Mouse (Mus musculus): ENCODE measurements around the gene Tpst1.

Tpst1 gene

DNA sequence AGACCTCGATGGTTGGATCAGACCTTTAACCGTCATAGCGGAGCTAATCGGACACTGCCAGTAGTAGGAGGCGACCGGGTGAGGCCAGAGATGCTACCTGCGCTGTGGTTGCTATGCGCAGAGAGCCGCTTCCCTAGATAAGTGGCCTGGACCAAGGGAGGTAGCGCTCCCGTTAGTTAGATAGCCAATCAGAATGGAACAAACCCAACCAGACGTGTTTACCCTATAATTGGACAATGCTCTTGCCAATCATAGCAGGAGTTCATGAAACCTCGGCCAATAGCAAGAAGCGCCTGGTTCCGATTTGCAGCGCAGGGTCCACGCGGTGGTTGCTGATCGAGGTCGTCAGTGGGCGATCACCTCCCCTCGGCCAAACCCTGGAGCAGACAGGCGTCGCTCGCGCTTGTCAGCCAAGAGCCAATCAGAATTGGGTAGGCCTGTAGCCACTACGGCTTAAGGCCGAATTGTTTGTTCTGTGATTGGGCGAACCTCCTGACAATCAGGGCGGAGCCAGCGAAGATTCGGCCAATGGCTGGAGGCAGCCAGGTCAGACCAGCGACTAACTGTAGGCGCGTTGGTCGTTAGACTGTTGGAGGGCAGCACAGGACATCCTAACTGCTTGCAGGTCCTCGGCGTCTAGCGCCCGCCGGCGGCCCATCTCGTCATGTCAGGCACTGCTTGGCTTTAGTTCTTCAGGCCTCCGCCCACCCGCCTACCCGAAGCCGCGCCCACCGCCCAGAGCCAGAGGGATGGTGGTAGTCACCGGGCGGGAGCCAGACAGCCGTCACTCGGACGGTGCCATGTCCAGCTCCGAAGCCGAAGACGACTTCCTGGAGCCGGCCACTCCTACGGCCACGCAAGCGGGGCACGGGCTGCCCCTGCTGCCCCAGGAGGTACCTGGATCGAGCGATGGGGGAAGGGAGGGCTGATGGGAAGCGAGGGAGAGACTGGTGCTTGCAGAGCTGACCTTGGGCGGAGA lies 71.5 kb downstream of the Tpst1 start, which contains the start of gene Kctd7:
Gene Kctd7 (plus strand): TSS at position 528 of the 979 bp plus-strand sequence.
- peak; percentile 97 to 98 for DNase-seq

DNA sequence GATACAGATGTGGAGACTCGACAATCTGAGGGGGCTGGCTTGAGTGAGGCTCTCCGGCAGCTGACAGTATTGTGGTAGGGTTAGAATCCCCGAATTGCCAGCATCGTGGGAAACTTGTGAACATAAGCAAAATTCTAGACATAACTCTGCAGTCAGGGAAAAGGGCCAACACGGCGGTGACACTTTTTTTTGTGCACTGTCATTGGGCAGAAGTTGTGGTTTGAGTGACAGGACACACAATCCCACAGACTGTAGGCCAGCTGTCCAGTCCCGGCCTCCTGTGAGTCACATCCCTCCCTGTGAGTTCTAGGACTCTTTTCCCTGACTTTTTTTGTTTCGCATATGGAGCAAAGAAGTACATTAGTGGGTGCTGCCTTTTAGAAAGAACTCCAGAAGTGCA lies 72.8 kb downstream of the Tpst1 start:
- DNase-seq: peak in 1 of 2 experiments; percentile 52

DNA sequence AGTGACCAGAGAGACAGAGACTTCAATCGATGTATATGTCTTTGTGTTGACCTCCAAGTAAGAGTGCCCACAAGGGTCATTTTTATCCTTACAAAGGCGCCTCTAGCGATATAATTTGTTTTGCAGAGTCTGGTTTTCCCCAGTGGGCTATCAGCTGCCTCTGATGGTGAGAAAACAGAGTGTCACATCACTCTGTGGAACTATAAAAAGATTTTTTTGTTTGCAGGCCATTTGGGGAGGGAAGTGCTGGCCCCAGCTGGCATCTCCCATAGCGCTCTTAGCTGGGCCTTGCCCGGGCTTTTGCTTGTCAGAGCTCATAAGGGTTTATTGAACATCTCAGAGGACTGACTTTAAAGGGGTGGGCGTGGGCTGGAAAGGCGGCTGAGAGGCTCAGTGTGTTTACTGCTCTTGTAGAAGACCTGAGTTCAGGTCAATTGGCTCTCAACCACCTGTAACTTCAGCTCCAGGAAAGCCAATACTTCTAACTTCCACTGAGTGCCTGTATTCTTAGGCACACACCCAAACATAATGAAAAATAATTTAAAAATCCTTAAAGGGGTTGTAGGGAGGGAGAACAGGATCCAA lies 76.7 kb downstream of the Tpst1 start:
- DNase-seq: peak in 1 of 2 experiments; percentile 47

DNA sequence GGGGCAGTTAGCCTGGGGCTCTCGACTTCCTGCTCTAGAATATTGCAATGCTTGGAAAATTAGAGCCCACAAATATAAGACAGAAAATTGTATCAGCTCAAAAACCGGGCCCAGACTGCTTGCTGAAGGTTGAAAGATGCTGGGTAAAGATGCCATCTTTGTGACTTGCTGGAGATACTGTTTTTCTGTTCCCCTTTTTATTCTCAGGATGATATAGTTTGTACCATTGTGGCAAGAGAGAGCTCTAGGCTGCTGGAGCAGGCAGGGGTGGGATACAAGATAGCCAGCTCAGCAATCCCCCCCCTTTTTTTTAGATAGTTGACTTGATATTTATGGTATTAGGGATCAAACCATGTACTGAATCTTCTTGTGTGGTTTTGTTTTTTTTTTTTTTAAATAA lies 81.2 kb downstream of the Tpst1 start:
- no peak for DNase-seq

DNA sequence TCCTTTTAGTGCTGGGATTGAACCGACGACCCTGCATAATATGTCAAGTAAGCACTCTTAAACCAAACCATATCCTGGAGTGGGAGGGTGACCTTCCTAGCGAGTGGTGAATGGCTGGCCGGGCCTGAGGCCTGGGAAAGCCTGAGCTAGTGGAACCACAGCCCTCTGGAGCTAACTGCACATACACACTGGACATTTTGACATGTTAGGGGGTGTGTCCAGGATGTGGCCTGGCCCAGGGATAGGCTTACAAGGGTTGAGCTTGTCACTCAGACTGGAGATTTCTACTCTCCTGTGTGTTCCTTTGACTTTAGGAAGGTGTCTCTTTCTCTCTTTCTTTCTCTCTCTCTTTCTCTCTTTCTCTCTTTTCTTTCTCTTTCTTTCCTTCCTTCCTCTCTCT lies 85.4 kb downstream of the Tpst1 start:
- DNase-seq: no peak

DNA sequence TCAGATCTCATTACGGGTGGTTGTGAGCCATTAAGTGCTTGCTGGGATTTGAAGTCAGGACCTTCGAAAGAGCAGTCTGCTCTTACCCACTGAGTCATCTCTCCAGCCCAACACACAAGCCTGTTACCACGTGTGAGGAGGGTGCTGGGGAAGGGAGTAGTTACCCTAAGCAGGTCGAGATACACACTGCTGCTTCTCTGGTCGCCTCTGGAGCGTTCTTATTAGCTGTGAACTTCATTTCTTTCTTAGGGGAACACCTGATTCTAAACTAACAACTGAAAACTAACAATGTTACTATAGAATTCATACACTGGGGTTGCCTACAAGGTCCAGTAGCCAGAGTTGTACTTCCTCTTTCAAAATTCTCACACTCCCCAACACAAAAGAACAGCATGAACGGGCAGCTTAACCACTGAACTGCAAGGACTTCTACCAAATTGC lies 86.7 kb downstream of the Tpst1 start:
- DNase-seq: no peak

DNA sequence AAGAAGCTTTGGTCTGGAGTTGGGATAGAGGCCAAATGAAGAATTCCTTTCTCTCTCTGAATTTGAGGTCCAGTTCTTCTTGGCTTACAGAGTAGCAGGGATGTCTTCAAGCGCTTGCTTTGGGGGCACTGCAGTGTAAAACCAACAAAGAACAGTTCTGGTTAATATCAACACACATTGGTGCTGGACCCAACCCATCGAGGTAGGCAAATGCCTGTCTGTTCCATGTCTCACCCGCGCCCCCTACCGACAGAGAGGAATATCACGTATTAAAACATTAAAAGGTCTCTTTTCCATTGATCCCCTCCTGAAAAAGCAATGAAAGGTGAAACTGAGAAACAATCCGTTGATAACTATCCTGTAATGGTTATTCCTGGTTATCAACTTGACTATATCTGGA lies 90.5 kb downstream of the Tpst1 start:
- peak; percentile 55 to 80 for DNase-seq

DNA sequence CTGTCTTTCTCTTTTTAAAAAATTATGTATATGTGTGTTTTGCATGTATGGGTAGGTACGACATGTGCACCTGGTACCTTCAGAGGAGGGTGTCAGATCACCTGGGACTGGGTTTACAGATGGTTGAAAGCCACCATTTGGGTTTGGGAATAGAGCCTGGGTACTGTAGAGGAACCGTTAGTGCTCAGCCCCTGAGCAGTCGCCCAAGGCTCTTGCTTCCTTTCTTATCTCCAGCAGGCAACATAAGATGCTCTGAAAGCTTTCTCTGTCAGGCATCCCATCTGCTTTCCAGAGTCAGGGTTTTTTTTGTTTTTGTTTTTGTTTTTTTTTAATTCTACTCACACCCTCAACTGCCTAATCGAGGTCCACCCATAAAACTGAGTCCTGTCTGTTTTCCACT lies 92.1 kb downstream of the Tpst1 start:
- DNase-seq: no peak

DNA sequence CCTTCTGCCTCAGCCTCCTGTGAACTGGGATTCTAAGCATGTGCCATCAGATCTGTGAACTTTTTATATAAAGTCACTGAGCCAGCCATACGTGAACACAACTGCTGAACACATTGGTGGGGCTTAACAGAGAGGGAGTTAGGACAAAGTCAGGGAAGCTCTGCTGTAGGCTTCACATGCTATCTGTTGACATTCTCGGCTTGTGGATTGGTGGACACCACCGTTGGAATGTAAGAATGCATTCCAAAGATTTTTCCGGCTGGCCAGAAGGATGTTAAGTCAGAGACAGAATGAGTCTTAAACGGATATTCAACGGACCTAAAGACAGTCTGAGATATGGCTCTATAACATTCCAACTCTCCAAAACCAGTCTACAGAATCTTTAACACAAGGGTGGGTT lies 96.0 kb downstream of the Tpst1 start:
- DNase-seq: no peak

DNA sequence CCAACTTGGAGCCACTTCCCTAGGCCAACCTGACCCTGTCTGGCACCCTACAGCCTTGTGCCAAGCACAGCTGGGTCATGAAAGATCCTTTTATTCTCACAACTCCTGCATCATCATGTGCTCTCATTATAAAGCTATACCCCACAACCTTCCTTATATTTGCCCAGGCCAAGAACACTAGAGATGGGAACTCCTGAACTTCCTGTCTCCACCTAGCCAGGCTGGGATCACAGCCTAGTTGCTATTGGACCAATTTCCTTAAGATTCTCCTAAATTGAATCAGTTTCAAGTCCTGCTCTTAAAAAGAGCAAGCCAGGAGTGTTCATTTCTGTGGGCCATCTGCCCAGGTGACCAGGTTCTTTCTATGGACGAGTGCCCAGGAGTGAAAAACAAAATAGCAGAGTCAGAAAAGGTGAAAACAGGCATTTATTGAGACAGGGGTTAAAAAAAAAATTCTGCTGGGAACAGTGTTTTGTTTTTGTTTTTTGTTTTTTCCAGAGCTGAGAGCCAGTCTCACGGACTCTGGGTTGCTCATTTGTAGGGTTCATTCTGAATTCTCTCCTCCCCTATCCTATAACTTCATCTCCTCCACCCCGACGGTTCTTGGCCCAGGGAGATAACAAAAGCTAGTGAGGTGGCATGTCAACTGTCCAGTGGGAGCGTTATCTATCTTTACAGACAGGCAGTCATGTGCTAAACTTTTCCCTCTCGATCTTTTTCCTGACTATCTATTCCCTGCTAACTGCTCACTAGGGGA lies 97.7 kb downstream of the Tpst1 start:
- DNase-seq: no peak

DNA sequence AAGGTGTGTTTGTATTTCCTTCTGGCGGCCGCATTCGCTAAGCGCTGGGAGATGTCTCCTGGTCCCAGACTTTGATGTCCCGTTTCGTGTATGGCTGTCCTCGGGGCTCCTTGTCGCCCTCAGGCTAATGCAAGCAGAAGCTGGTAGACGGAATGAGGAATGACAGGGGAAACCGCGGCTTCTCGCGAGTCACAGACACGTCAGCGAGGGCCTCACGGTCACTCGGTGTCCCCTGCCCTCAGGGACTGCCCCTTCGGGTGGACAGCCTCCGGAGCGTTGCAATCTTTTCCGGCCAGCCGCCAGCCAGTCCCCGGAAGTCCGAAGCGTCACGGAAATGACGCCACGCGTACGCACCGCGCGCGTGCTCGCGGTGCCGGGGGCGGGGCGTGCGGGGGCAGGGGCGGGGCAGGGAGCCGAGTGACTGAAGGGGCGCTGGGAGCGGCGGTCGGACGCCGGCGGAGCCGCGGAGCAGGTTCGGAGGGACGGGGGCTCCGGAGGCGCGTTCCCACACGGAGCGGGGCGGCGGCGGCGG lies 98.4 kb downstream of the Tpst1 start, which contains the start of gene Rabgef1:
Gene Rabgef1 (plus strand): TSS at position 376 of the 532 bp plus-strand sequence.
- DNase-seq: peak; percentile 97

DNA sequence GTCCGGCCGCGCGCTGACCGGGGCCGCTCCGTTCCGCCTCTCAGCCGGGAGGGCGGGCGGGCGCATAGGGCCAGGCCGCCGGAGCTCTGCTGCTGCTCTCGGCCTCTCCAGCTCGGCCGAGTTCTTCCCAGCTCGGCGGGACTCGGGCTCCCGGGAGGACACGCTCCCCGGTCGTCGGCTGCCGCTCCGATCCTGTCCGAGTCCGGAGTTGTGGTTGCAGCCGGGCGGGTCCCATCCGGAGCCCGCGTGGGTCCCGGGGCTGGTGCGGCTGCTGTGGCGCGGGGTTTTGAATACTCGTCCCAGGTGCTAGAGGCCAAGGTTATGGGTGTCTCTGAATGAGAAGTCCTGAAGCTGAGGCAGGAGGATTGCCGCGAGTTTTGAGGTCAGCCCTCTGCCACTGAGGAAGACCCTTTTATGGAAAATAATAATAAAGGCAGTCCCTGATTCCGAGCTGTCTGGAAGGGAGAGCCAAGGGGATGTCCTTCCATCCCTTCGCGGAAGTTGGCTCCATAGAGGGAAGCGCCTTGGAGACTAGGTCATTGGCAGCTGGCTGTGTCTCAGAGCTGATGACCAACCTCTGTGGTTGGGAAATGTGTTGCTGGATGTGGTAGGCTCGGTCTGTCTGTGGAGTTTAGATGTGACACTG lies 99.0 kb downstream of the Tpst1 start:
- peak; percentile 63 to 71 for DNase-seq

DNA sequence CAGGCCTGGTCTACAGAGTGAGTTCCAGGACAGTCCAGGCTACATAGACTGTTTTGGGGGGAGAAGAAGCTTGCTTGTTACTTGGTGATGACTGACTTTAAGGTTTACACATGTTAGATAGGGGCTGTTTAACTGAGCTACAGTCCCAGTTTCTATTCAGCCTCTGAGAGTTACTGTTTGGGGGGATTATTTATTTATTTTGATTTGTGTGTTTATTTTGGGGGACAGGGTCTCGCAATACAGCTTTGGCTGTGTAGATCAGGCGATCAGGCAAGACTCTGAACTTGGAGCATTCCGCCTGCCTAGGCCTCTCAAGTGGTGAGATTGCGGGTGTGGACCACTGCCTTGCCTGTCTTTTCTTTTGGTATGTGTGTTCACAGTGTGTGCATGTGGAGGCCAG lies 99.9 kb downstream of the Tpst1 start:
- DNase-seq: no peak

DNA sequence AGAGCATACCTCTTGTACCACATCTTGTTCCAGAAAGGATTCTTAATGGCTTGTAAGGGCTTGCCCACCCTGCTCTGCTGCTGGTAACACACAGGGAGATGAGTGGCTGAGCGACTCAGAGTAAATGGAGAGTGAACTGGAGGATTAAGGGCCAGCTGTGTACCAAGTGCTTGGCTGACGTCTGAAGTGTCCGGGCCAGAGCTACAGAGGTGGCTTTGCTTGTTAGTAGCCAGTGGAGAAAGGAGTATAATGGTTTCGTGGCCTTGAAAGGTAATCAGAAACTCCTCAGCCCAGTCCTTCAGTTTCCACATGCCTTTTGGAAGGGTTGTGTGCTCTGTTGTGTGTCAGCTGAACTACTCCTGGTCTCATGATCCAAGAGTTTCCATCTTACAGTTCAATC lies 104.7 kb downstream of the Tpst1 start:
- peak; percentile 44 to 77 for DNase-seq

DNA sequence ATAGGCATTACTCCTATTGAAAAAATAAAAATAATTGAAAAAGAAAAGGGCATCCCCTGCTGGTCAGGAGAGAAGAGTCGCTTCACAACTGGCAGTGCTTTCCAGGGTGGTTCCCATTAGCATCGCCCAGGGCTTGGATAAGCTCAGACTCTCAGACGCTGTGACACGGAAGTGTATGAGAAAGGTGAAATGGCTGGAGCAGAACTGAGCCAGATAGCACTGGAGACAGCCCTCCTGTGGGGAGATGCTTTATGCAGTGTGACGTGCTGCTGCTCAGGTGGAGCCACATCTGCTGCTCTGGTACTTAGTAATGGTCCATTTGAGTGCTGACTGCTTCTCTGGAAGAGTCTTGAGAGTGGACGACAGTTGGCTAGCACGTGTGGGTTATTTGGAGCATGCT lies 107.2 kb downstream of the Tpst1 start:
- no peak for DNase-seq

DNA sequence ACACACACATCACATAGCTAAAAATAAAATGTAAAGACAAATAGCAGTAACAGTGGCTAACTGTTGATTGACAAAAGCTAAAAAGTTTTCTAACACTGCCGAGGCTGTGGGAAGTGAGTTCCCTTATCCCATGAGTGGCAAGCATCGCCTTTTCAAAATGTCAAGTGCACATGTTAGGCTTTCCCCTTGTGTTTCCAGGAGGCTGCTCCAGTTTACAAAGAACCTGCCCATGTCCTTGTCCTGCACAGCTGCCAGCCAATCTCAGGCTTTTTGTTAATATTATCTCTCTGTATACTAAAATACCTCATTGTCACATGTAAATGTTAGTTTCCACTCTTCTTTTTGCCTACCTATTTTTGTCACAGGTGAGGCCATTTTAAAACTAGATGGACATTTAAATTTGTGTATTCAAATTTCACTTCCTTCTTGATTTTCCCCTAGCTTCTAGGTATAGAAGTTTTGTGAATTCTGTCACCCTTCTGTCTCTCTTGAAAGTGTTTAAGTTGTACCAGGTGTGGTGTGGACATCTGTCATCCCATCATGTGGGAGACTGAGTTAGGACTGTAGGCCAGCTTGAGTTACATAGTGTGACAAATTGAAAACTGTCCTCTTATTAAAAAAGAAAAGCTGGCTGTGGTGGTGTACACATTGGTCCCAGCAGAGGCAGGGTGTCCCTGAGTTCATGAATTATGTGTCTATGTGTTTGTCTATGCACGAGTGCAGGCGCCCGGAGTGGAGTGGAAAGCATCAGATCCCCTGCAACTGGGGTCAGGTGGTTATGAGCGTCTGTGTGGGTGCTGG lies 108.8 kb downstream of the Tpst1 start:
- no peak for DNase-seq

DNA sequence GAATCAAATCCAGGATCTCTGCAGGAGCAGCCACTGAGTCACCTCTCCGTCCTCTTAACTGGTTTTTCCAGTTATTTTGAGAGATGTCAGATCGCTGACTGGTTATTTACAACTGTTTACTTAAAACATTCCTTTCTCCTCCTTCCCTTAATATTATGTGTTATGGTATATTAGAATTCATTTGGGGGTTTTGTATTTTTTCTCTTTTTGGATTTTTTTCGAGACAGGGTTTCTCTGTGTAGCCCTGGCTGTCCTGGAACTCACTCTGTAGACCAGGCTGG lies 109.4 kb downstream of the Tpst1 start:
- no peak for DNase-seq

DNA sequence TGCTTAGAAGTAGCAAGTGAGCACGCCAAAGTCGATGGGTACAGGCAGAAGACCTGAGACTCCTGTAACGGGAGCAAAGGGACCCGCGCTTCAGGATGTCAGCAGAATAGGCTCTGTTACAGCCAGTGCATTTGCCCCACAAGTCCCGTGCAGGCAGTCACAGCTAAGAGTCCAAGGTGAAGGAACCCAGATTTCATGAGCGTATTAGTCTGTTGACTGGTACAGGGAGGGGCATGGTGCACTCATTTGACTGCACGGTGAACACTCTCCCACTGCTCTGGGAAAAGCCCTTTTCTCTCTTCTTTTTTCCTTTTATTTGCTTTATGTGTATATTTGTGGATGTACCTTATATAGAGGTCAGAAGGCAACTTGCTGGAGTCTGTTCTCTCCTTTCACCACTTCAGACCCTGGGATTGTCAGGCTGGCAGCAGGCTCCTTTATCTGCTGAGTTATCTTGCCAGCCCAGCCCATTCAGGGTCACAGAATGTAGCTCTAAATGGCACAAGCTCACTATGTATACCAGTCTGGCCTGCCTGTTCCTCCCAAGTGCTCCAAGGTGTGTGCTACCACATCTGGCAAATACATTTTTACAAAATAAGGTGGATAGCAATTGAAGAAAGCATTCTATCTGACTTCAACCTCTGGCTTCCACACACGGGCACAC lies 111.2 kb downstream of the Tpst1 start:
- no peak for DNase-seq

DNA sequence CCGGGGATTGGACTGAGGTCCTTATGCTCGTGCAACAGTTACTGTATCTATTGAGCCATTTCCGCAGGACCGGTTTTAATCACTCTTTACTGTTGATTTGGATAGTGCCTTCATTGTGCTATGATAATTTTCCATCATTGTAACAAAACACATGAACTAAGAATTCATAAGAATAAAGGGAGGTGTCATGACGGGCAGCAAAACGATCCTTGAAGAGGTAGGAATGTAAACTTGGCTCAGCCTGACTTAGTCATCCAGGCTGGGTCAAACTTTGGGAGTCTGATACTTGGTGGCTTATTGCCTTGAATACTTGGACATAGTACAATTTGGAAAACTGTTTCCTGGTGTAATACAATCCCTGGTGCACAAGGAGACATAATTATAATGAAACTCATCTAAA lies 112.2 kb downstream of the Tpst1 start:
- no peak for DNase-seq

Data from lung, postnatal 4 days (tissue).